Mouse (Mus musculus) hindbrain, embryonic 15.5 days (tissue): Measurements from ENCODE around the gene Ifitm10. TPM values are rescaled to one million over a fixed set of nuclear protein-coding genes. Genes with fewer than 3 reads are reported as not detected.
"Not testable (repeated sequence)": the region's sequence is repeated elsewhere in the genome, so short reads cannot be mapped to it uniquely, and the experiment has no call there.

Source experiments
- ATAC-seq: fragments of 200-750 bp; cut with Nextera tagmentation; 2 replicates; pipeline ENCODE4 v1.8.0; 2017; ENCODE audit warnings: low read depth, moderate number of reproducible peaks, moderate TSS enrichment; ENCODE audit not compliant: low FRiP score
- H3K27ac ChIP-seq: fragments of 300-500 bp; sonication (generic); replicated peaks from 2 replicates; pipeline ENCODE4 v1.5.1; 2015; ENCODE audit warnings: mild to moderate bottlenecking, inconsistent platforms
- H3K27me3 ChIP-seq: fragments of 300-500 bp; sonication (generic); 2 replicates; pipeline ENCODE4 v1.6.1; 2015; ENCODE audit warnings: control low read depth, inconsistent platforms
- H3K36me3 ChIP-seq: fragments of 300-500 bp; sonication (generic); 2 replicates; pipeline ENCODE4 v1.6.1; 2015; ENCODE audit warnings: control low read depth, inconsistent platforms
- H3K4me1 ChIP-seq: fragments of 300-500 bp; sonication (generic); replicated peaks from 2 replicates; pipeline ENCODE4 v1.6.1; 2015; ENCODE audit warnings: control low read depth, inconsistent platforms
- H3K4me2 ChIP-seq: fragments of 300-500 bp; sonication (generic); 2 replicates; pipeline ENCODE4 v1.6.1; 2015; ENCODE audit warnings: moderate library complexity, mild to moderate bottlenecking, inconsistent platforms
- H3K4me3 ChIP-seq: fragments of 300-500 bp; sonication (generic); 2 replicates; pipeline ENCODE4 v1.5.1; 2015; ENCODE audit warnings: mild to moderate bottlenecking, inconsistent platforms
- H3K9ac ChIP-seq: fragments of 300-500 bp; sonication (generic); 2 replicates; pipeline ENCODE4 v1.6.1; 2015; ENCODE audit warnings: inconsistent platforms
- H3K9me3 ChIP-seq: fragments of 300-500 bp; sonication (generic); 2 replicates; pipeline ENCODE4 v1.6.1; 2016; ENCODE audit warnings: control low read depth, inconsistent platforms
- WGBS: fragments of 180-500 bp; shearing (Covaris S2); methylation state at CpG from one replicate; pipeline ENCODE4 v1.1.7; 2015; 5-methylcytosine and 5-hydroxymethylcytosine counted together
- polyA plus RNA-seq: library from polyadenylated mRNA; unstranded; fragments of >200 nt; fragmentation: Nextera tagmentation; extraction: Ambion mirVana; gene quantifications from 2 replicates; pipeline ENCODE4 v1.2.1, GENCODE M21; 2015

Gene Ifitm10
- 8.4 and 8.7 TPM in 2 replicates for polyA plus RNA-seq

GRCm38 (mm10) chr7:142373641-142374412 is at the start of gene Ifitm10:
Gene Ifitm10, minus strand, starts transcription at chr7:142373753.
- H3K4me3 ChIP-seq = peak within 1 kb of the TSS; percentile 51
- H3K9me3 ChIP-seq = no peaks in the 10 kb centered on the region
- 71% methylated on average over 8 of the region's 8 CpGs for WGBS
- ATAC-seq = no peak
- no peak within 1 kb of the TSS for H3K9ac ChIP-seq
- H3K4me2 ChIP-seq = peak within 1 kb of the TSS; percentile 92
- H3K27me3 ChIP-seq = peaks cover 33% of the 10 kb centered on the region
- peaks cover 26% of the 10 kb centered on the region for H3K36me3 ChIP-seq
- H3K4me1 ChIP-seq = peaks cover 16% of the 10 kb centered on the region
- no peak within 1 kb of the TSS for H3K27ac ChIP-seq

GRCm38 (mm10) chr7:142421826-142422225 is 48.3 kb upstream of the Ifitm10 start:
- ATAC-seq = no peak
- no peaks in the 10 kb centered on the region for H3K36me3 ChIP-seq
- no peaks in the 10 kb centered on the region for H3K27me3 ChIP-seq
- H3K9ac ChIP-seq = no peak overlapping the region
- H3K4me3 ChIP-seq = no peak overlapping the region
- H3K4me1 ChIP-seq = no peaks in the 10 kb centered on the region
- H3K9me3 ChIP-seq = no peaks in the 10 kb centered on the region
- H3K27ac ChIP-seq = no peak overlapping the region
- H3K4me2 ChIP-seq = no peak overlapping the region
- 77% methylated on average over 2 of the region's 2 CpGs for WGBS

DNA sequence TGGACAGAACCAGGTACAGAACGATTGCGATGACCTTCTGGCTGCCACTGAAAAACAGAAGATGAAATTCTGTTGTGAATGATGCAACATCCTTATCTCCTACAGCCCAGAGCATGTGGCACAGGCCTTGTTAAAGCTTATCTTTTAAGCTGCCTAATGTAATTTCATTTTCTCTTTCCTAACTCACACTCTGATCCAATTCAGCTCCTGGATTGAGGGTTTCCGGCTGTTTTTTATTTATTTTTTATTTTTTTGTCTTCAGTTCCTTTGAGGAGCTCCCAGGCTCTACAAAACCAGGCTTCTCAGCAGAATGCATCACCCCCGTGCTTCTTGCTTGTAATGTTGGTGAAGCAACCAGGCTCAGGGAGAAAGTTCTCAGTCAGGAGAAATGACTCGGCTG is 46.3 kb upstream of the Ifitm10 start:
- 87% methylated on average over 5 of the region's 5 CpGs for WGBS
- no peak for ATAC-seq
- Histone ChIP-seq H3K27ac (no peak overlapping the region), H3K4me1 (no peaks in the 10 kb centered on the region), H3K9ac (no peak overlapping the region), H3K27me3 (no peaks in the 10 kb centered on the region), H3K4me2 (no peak overlapping the region), H3K4me3 (no peak overlapping the region), H3K36me3 (no peaks in the 10 kb centered on the region), H3K9me3 (no peaks in the 10 kb centered on the region)

GRCm38 (mm10) chr7:142418679-142419078 is 45.1 kb upstream of the Ifitm10 start:
- WGBS = 90% methylated on average over 8 of the region's 8 CpGs

GRCm38 (mm10) chr7:142418027-142418426 is 44.5 kb upstream of the Ifitm10 start:
- Histone ChIP-seq H3K4me1 (no peaks in the 10 kb centered on the region), H3K27ac (no peak overlapping the region), H3K9me3 (no peaks in the 10 kb centered on the region), H3K36me3 (no peaks in the 10 kb centered on the region), H3K9ac (no peak overlapping the region), H3K27me3 (no peaks in the 10 kb centered on the region), H3K4me2 (no peak overlapping the region), H3K4me3 (no peak overlapping the region)
- no peak for ATAC-seq
- 97% methylated on average over 2 of the region's 2 CpGs for WGBS

More at GRCm38 (mm10) chr7:142418679-142419078, 45.1 kb upstream of the Ifitm10 start:
- Histone ChIP-seq H3K27me3 (no peaks in the 10 kb centered on the region), H3K9ac (no peak overlapping the region), H3K36me3 (no peaks in the 10 kb centered on the region), H3K9me3 (no peaks in the 10 kb centered on the region), H3K27ac (no peak overlapping the region), H3K4me3 (no peak overlapping the region), H3K4me1 (no peaks in the 10 kb centered on the region), H3K4me2 (no peak overlapping the region)
- no peak for ATAC-seq

DNA sequence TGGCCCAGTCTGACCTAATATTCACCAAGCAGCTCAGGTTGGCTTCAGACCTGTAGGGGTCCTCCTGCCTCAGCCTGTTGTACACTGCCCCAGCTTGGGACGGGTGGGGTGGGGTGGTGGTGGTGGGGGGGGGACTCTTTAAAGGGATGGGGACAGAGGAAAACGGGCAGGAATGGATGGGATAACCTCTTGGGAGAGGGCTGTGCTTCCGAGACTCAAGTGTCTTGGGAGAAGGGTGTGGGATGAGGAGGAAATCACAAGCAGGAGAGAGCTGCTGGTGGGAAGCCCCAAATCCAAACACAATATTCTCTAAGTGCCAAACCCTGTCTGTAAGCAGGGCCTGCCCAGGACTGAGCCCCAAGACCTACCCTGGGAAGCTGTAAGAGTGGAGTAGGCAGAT is 42.7 kb upstream of the Ifitm10 start:
- Histone ChIP-seq H3K4me2 (no peak overlapping the region), H3K9ac (no peak overlapping the region), H3K27ac (no peak overlapping the region), H3K4me3 (no peak overlapping the region), H3K27me3 (no peaks in the 10 kb centered on the region), H3K9me3 (no peaks in the 10 kb centered on the region), H3K36me3 (no peaks in the 10 kb centered on the region), H3K4me1 (no peaks in the 10 kb centered on the region)
- ATAC-seq = no peak
- WGBS = 72% methylated on average over 3 of the region's 3 CpGs

DNA sequence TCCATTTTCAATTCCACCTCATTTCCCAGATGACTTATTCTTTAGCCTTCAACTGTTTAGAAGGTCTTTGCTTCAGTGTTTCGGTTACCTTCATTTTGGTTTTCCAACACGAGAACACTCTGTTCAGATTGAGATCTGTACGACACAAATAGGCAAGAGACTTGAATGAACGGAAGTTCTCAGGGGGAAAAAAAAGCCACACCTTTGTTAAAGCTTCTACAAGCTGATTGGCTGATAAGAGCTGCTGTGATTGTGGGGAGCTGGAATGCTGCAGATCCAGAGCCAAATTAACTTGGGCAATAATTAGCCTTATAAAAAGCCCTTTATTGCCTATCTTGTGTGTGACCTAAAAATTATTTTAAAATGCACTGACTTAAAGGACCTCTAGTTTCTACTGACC is 41.8 kb upstream of the Ifitm10 start:
- Histone ChIP-seq H3K4me1 (no peaks in the 10 kb centered on the region), H3K4me2 (no peak overlapping the region), H3K4me3 (no peak overlapping the region), H3K36me3 (no peaks in the 10 kb centered on the region), H3K27me3 (no peaks in the 10 kb centered on the region), H3K9ac (no peak overlapping the region), H3K27ac (no peak overlapping the region), H3K9me3 (no peaks in the 10 kb centered on the region)
- no peak for ATAC-seq
- 70% methylated on average over 4 of the region's 4 CpGs for WGBS

DNA sequence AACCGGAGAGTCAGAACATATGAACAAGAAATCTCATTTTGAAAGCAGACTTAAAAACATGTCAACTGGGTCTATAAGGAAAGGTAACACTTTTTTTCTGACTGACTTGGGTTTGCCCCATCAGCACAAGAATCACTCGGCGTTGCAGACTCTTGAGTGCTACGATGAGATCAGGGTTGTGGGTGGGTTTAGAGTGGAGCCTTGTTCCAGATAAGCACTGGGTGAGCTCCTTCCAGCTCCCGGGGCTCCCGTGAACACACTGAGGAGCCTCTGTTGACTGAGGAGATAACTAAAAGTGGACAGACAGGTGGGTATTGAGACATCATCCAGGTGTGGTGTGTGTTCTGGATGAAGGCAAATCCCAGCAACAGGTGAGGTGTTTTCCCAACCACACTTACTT is 39.7 kb upstream of the Ifitm10 start:
- Histone ChIP-seq H3K9ac (no peak overlapping the region), H3K4me1 (no peaks in the 10 kb centered on the region), H3K4me3 (no peak overlapping the region), H3K36me3 (no peaks in the 10 kb centered on the region), H3K9me3 (no peaks in the 10 kb centered on the region), H3K27ac (no peak overlapping the region), H3K4me2 (no peak overlapping the region), H3K27me3 (no peaks in the 10 kb centered on the region)
- ATAC-seq = no peak
- WGBS = 90% methylated on average over 6 of the region's 6 CpGs

DNA sequence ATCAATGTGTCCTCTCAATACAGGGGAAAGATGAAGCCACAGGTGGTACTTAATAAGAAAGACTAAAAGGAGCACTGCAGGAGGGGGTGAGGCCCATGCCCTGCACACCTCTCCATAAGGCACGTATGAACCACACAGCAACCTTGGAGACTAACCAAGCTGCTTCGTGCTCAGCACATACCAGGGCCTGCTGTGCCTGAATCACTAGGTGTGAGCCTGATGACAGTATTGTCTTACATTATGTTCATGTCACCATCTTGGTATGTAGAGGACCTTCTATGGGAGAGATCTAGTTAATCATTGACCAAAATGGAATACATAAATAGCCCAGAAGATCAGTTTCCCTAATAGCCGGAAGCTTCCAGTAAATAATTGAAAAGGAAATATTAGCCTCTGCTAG is 36.0 kb upstream of the Ifitm10 start:
- Histone ChIP-seq H3K4me3 (no peak overlapping the region), H3K4me1 (no peaks in the 10 kb centered on the region), H3K4me2 (no peak overlapping the region), H3K9ac (no peak overlapping the region), H3K36me3 (no peaks in the 10 kb centered on the region), H3K27ac (no peak overlapping the region), H3K9me3 (no peaks in the 10 kb centered on the region), H3K27me3 (no peaks in the 10 kb centered on the region)
- 81% methylated on average over 3 of the region's 3 CpGs for WGBS
- no peak for ATAC-seq

DNA sequence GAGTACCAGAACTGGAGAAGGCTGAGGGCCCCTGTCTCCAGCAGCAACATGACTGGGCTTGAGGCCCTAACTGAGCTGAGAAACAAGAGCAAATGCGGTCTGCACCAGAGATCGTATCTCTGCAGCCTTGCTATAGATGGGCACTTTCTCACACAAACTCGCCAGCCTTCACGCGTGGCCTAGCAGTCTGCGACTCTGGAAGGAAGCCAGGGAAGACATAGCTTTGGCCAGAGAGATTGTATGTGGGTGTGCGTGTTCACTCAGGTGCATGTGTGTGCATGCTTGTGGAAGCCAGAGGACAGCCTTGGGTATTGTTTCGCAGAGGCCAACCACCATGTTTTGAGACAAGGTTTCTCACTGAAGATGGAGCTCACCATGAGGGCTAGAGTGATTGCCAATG is 35.1 kb upstream of the Ifitm10 start:
- Histone ChIP-seq H3K4me1 (no peaks in the 10 kb centered on the region), H3K4me2 (no peak overlapping the region), H3K9me3 (no peaks in the 10 kb centered on the region), H3K9ac (no peak overlapping the region), H3K4me3 (no peak overlapping the region), H3K27me3 (no peaks in the 10 kb centered on the region), H3K27ac (no peak overlapping the region), H3K36me3 (no peaks in the 10 kb centered on the region)
- WGBS = 93% methylated on average over 8 of the region's 8 CpGs
- no peak for ATAC-seq

DNA sequence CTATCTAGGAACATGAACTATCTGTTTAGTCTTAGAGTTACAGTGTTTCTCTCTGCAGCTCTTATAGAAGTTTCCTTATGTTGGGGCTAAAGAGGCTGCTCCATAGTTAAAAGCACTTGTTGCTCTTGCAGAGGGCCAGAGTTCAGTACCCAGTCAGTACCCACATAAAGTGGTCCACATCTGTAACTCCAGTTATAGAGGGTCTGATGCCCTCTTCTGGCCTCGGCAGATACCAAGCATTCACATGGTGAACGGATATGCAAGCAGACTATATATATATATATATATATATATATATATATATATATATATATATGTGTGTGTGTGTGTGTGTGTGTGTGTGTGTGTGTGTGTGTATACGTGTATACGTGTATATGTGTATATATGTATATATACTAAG is 34.4 kb upstream of the Ifitm10 start:
- H3K36me3 ChIP-seq = no peaks in the 10 kb centered on the region
- H3K4me3 ChIP-seq = no peak overlapping the region
- ATAC-seq = no peak
- no peaks in the 10 kb centered on the region for H3K27me3 ChIP-seq
- H3K9me3 ChIP-seq = no peaks in the 10 kb centered on the region
- no peak overlapping the region for H3K4me2 ChIP-seq
- 77% methylated on average over 4 of the region's 4 CpGs for WGBS
- no peak overlapping the region for H3K27ac ChIP-seq
- no peak overlapping the region for H3K9ac ChIP-seq
- no peaks in the 10 kb centered on the region for H3K4me1 ChIP-seq

DNA sequence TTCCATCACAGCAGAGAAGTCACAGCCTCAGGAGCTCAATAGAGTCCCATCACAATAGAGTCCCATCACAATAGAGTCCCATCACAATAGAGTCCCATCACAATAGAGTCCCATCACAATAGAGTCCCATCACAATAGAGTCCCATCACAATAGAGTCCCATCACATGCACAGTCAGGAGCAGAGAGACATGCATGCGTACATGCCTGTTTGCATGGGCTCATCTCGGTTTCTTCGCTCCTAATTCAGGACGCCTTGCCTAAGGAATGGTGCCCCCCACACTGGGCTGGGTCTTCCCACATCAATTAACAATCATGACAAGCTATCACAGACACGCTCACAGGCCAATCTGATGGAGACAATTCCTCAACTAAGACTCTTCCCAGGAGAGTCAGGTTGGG is 31.6 kb upstream of the Ifitm10 start:
- H3K4me2 ChIP-seq, H3K9me3 ChIP-seq, H3K27ac ChIP-seq, H3K4me3 ChIP-seq, H3K9ac ChIP-seq, H3K36me3 ChIP-seq, ATAC-seq, H3K4me1 ChIP-seq, H3K27me3 ChIP-seq: not testable (repeated sequence)
- WGBS = 79% methylated on average over 5 of the region's 5 CpGs

DNA sequence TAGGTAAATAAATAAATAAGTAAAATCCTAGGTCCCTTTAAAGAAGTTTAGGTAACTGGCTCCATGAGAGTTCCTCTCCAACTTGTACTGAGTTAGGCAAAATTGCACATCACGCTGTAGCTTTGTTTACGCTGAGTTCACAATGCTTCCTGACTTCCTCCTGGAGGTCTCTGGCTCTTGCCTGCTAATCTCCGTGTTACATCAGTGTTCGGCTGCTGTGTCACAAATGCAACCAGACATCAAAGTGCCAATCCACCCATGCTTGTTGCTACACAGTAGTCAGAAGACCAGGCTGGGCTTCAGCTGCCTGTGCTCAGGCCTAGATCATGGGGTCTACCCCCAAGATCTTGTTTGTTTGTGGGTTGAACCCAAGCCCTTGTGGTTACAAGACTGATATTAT is 30.0 kb upstream of the Ifitm10 start:
- H3K27me3 ChIP-seq = no peaks in the 10 kb centered on the region
- no peak overlapping the region for H3K4me2 ChIP-seq
- H3K36me3 ChIP-seq = no peaks in the 10 kb centered on the region
- H3K4me3 ChIP-seq = no peak overlapping the region
- H3K27ac ChIP-seq = no peak overlapping the region
- ATAC-seq = no peak
- H3K9ac ChIP-seq = no peak overlapping the region
- no peaks in the 10 kb centered on the region for H3K9me3 ChIP-seq
- WGBS = 86% methylated on average over 4 of the region's 4 CpGs
- no peaks in the 10 kb centered on the region for H3K4me1 ChIP-seq
